Mouse (Mus musculus): ENCODE data around the gene Timm29. TPM values are rescaled to one million over a fixed set of nuclear protein-coding genes. Genes with fewer than 3 reads are reported as not detected.

The Timm29 gene
- polyA plus RNA-seq, 1 experiment: 43.5 TPM

- DNase-seq: peak; percentile 65
- Histone ChIP-seq H3K36me3 (ENCODE audit: control insufficient read depth, insufficient read depth, low read length) (no peaks in the 10 kb centered on the region), H3K27ac (ENCODE audit: control insufficient read depth, insufficient read depth, low read length) (no peak overlapping the region)
Measured at GRCm38 (mm10) chr9:21598198-21598597, 5.7 kb downstream of the Timm29 start.

GRCm38 (mm10) chr9:21600186-21600585 lies 7.7 kb downstream of the Timm29 start:
- Histone ChIP-seq H3K27ac (ENCODE audit: control insufficient read depth, insufficient read depth, low read length) (no peak overlapping the region), H3K4me1 (replicated peaks; ENCODE audit: control insufficient read depth, insufficient read depth, low read length) (no peaks in the 10 kb centered on the region), H3K4me3 (ENCODE audit: control insufficient read depth, insufficient read depth, low read length) (no peak overlapping the region), H3K27me3 (ENCODE audit: control insufficient read depth, insufficient read depth, low read length) (no peaks in the 10 kb centered on the region), H3K36me3 (ENCODE audit: control insufficient read depth, insufficient read depth, low read length) (no peaks in the 10 kb centered on the region)
- TF ChIP-seq CTCF (IDR thresholded peaks at IDR 0.05; ENCODE audit: borderline replicate concordance, control insufficient read depth, extremely low read depth, insufficient read depth, low read length, poor library complexity): no peak
- no peak for TF ChIP-seq POLR2A (IDR thresholded peaks at IDR 0.05; ENCODE audit: control insufficient read depth, extremely low read depth, insufficient read depth, low read length, poor library complexity)
- no peak for DNase-seq
- WGBS: 91% methylated on average over 3 of the region's 3 CpGs

More at GRCm38 (mm10) chr9:21598198-21598597, 5.7 kb downstream of the Timm29 start:
- no peak for TF ChIP-seq CTCF (IDR thresholded peaks at IDR 0.05; ENCODE audit: borderline replicate concordance, control insufficient read depth, extremely low read depth, insufficient read depth, low read length, poor library complexity)
- no peaks in the 10 kb centered on the region for H3K27me3 ChIP-seq (ENCODE audit: control insufficient read depth, insufficient read depth, low read length)
- peaks cover 12% of the 10 kb centered on the region for H3K4me1 ChIP-seq (replicated peaks; ENCODE audit: control insufficient read depth, insufficient read depth, low read length)
- no peak overlapping the region for H3K4me3 ChIP-seq (ENCODE audit: control insufficient read depth, insufficient read depth, low read length)
- 36% methylated on average over 2 of the region's 2 CpGs for WGBS

DNA sequence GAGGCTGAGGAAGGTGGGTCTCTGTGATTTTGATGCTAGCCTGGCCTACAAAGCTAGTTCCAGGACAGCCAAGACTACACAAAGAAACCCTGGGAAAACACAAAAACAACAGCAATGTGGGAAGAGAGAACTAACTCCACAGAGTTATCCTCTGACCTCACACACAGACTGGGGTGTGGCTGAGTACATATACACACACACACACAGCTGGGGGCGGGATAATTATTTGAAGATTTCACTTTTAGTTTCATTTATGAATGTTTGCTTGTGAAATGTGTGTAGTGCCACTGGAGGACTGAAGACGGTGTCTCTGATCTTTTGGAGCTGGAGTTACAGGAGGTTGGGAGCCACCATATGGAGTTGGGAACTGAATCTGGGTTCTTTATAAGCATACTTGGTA lies 8.6 kb downstream of the Timm29 start:
- TF ChIP-seq POLR2A (IDR thresholded peaks at IDR 0.05; ENCODE audit: control insufficient read depth, extremely low read depth, insufficient read depth, low read length, poor library complexity) (no peak), CTCF (IDR thresholded peaks at IDR 0.05; ENCODE audit: borderline replicate concordance, control insufficient read depth, extremely low read depth, insufficient read depth, low read length, poor library complexity) (no peak)
- WGBS: 71% methylated on average over 2 of the region's 2 CpGs
- H3K27ac ChIP-seq (ENCODE audit: control insufficient read depth, insufficient read depth, low read length): no peak overlapping the region

GRCm38 (mm10) chr9:21601722-21602399 lies 9.3 kb downstream of the Timm29 start:
- 53% methylated on average over 10 of the region's 10 CpGs for WGBS
- peak; percentile 67 for DNase-seq

More for the DNA sequence above, 8.6 kb downstream of the Timm29 start:
- Histone ChIP-seq H3K27me3 (ENCODE audit: control insufficient read depth, insufficient read depth, low read length) (no peaks in the 10 kb centered on the region), H3K4me1 (replicated peaks; ENCODE audit: control insufficient read depth, insufficient read depth, low read length) (no peaks in the 10 kb centered on the region), H3K4me3 (ENCODE audit: control insufficient read depth, insufficient read depth, low read length) (no peak overlapping the region), H3K36me3 (ENCODE audit: control insufficient read depth, insufficient read depth, low read length) (no peaks in the 10 kb centered on the region)
- DNase-seq: no peak

GRCm38 (mm10) chr9:21604119-21604518 lies 11.6 kb downstream of the Timm29 start:
- Histone ChIP-seq H3K36me3 (ENCODE audit: control insufficient read depth, insufficient read depth, low read length) (no peaks in the 10 kb centered on the region), H3K4me1 (replicated peaks; ENCODE audit: control insufficient read depth, insufficient read depth, low read length) (peaks cover 1% of the 10 kb centered on the region), H3K27me3 (ENCODE audit: control insufficient read depth, insufficient read depth, low read length) (no peaks in the 10 kb centered on the region), H3K4me3 (ENCODE audit: control insufficient read depth, insufficient read depth, low read length) (no peak overlapping the region), H3K27ac (ENCODE audit: control insufficient read depth, insufficient read depth, low read length) (no peak overlapping the region)
- WGBS: 91% methylated on average over 5 of the region's 5 CpGs
- no peak for DNase-seq
- no peak for TF ChIP-seq CTCF (IDR thresholded peaks at IDR 0.05; ENCODE audit: borderline replicate concordance, control insufficient read depth, extremely low read depth, insufficient read depth, low read length, poor library complexity)
- TF ChIP-seq POLR2A (IDR thresholded peaks at IDR 0.05; ENCODE audit: control insufficient read depth, extremely low read depth, insufficient read depth, low read length, poor library complexity): no peak

More at GRCm38 (mm10) chr9:21601722-21602399, 9.3 kb downstream of the Timm29 start:
- Histone ChIP-seq H3K27ac (ENCODE audit: control insufficient read depth, insufficient read depth, low read length) (no peak overlapping the region), H3K4me3 (ENCODE audit: control insufficient read depth, insufficient read depth, low read length) (no peak overlapping the region), H3K27me3 (ENCODE audit: control insufficient read depth, insufficient read depth, low read length) (no peaks in the 10 kb centered on the region), H3K4me1 (replicated peaks; ENCODE audit: control insufficient read depth, insufficient read depth, low read length) (no peaks in the 10 kb centered on the region), H3K36me3 (ENCODE audit: control insufficient read depth, insufficient read depth, low read length) (no peaks in the 10 kb centered on the region)
- TF ChIP-seq CTCF (IDR thresholded peaks at IDR 0.05; ENCODE audit: borderline replicate concordance, control insufficient read depth, extremely low read depth, insufficient read depth, low read length, poor library complexity): peak; percentile 58; the same call in 1 of the 2 replicates
- TF ChIP-seq POLR2A (IDR thresholded peaks at IDR 0.05; ENCODE audit: control insufficient read depth, extremely low read depth, insufficient read depth, low read length, poor library complexity): no peak

DNA sequence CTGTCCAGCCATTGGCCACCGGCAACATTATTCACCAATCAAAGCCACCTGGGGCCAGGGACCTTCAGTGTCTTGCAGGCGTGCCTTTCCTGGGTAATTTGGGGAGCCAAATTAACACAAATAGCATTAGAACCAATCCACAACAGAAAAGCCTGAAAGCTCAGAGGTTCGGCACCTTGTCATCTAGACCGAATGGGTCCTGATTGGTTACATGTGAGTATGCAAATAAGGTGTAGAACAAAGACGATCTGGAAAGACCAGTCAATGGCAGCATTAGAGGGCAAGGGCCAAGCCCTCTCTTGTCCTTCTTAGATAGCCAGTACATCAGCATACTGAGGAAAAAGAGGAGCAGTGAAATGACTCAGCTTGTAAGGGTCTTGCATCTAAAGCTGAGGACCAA lies 13.3 kb downstream of the Timm29 start:
- Histone ChIP-seq H3K27me3 (ENCODE audit: control insufficient read depth, insufficient read depth, low read length) (no peaks in the 10 kb centered on the region), H3K27ac (ENCODE audit: control insufficient read depth, insufficient read depth, low read length) (no peak overlapping the region), H3K36me3 (ENCODE audit: control insufficient read depth, insufficient read depth, low read length) (no peaks in the 10 kb centered on the region), H3K4me3 (ENCODE audit: control insufficient read depth, insufficient read depth, low read length) (no peak overlapping the region), H3K4me1 (replicated peaks; ENCODE audit: control insufficient read depth, insufficient read depth, low read length) (peaks cover 3% of the 10 kb centered on the region)
- DNase-seq: no peak
- WGBS: 95% methylated on average over 5 of the region's 5 CpGs
- TF ChIP-seq POLR2A (IDR thresholded peaks at IDR 0.05; ENCODE audit: control insufficient read depth, extremely low read depth, insufficient read depth, low read length, poor library complexity) (no peak), CTCF (IDR thresholded peaks at IDR 0.05; ENCODE audit: borderline replicate concordance, control insufficient read depth, extremely low read depth, insufficient read depth, low read length, poor library complexity) (no peak)
